Mouse (Mus musculus) cerebellum, adult 8-10 months (tissue): ENCODE measurements around the gene H1f0.
A peak's percentile ranks its signal among the peaks of the same experiment; 100 is the strongest.

Experiments used
- DNase-seq: peaks from one replicate; pipeline ENCODE4 v3.0.0; 2022

The H1f0 gene

DNA sequence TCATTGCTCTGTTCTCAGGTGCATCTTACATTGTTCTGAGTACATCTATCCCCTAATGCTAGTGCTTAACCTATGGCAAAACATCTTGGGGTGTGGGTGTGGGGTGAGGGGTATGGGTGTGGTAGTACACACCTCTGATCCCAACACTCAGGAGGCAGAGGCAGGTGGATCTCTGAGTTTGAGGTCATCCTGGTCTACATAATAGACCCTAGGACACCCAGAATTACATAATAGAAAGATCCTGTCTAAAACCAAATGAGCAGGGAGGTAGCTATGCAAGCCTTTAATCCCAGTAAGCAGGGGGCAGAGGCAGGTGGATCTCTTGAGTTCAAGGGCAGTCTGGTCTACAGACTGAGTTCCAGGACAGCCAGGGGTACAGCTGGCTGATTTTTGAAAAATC lies 45.5 kb downstream of the H1f0 start:
- no peak for DNase-seq

GRCm38 (mm10) chr15:79074446-79074845 lies 46.2 kb downstream of the H1f0 start:
- no peak for DNase-seq

GRCm38 (mm10) chr15:79074913-79075532 lies 46.8 kb downstream of the H1f0 start, which contains the start of gene Eif3l:
Eif3l (plus strand) TSS chr15:79075179.
- DNase-seq: peak; percentile 78

DNA sequence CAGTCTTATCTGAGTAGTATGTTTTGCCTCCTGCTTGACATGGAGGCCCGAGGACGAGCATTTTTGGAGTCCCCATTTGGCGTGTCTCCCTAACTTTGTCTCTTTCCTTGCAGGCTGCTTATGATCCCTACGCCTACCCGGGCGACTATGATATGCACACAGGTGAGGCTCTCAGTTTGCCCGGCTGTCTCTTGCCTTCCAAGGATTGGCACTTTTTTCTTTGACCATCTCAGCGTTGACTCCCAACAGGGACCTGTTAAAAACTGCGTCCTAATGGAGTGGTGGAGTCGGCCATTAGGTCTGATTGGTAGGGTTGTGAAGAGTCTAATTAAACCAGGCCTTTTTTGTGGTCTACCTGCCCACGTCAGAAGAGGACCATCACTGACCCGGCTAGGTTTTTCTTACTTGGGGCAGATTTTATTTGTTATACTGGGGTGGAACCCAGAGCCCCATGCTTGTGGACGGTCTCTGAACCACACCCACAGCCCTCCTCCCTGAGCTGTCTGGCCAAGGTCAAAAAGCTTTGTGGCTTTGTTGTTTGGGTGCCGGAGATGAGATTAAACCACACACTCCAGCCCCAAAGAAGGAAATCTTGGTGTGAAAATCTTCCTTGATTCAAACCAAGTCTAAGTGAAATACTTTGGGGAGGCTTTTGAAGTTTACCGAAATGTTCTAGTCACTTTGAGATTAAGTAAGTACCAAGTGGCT lies 47.6 kb downstream of the H1f0 start:
- DNase-seq: no peak

- DNase-seq: no peak
Measured at GRCm38 (mm10) chr15:79079567-79079966, 51.3 kb downstream of the H1f0 start.
